Mouse (Mus musculus): Measurements from ENCODE around the gene Lin7c.

GRCm38 (mm10) chr2:109884507-109884906 lies 6.1 kb upstream of the Lin7c start:
- TF ChIP-seq GATA1 (IDR thresholded peaks at IDR 0.05; ENCODE audit: low read length) (no peak), TAL1 (IDR thresholded peaks at IDR 0.05; ENCODE audit: low read length) (no peak)
